Comparison of ENCODE assay signal across 15 mouse cellular contexts in genomic region chr8:24215510-24216138, GRCm38 (mm10).
A peak's percentile ranks its signal among the peaks of the same experiment; 100 is the strongest.
DNase-seq lines count a peak whose midpoint lies in the region; ATAC-seq and TF ChIP-seq lines count a peak whose summit lies in the region.
"Had no signal": no experiment of that assay in that cellular context is flagged by ENCODE, and none has a peak within 500 bp of the region (broad histone marks: within the 10 kb centered on the region; RNA-seq: fewer than 3 reads in every experiment).

No protein-coding gene starts in this region.

- H3K4me2 ChIP-seq in heart, embryonic 12.5 days = peak overlapping the region; percentile 38
- no peak overlapping the region for H3K4me2 ChIP-seq in midbrain, postnatal 0 days (ENCODE audit: low read depth, low read length, poor library complexity, severe bottlenecking)
- H3K4me2 ChIP-seq in midbrain, embryonic 15.5 days = no peak overlapping the region
- H3K4me2 ChIP-seq: embryonic facial prominence, embryonic 12.5 days had no signal

- H3K9me3 ChIP-seq in heart, embryonic 12.5 days (replicated peaks) = no peaks in the 10 kb centered on the region
- no peaks in the 10 kb centered on the region for H3K9me3 ChIP-seq in midbrain, postnatal 0 days (ENCODE audit: low read length)
- H3K9me3 ChIP-seq in midbrain, embryonic 15.5 days = no peaks in the 10 kb centered on the region
- H3K9me3 ChIP-seq: embryonic facial prominence, embryonic 12.5 days had no signal

- no peak overlapping the region for H3K4me3 ChIP-seq in heart, embryonic 12.5 days
- H3K4me3 ChIP-seq in midbrain, postnatal 0 days (ENCODE audit: low read depth, low read length) = no peak overlapping the region
- no peak overlapping the region for H3K4me3 ChIP-seq in midbrain, embryonic 15.5 days
- no peak overlapping the region for H3K4me3 ChIP-seq in cortical plate, adult 2 months (ENCODE audit: insufficient read depth, low read length)
- H3K4me3 ChIP-seq: embryonic facial prominence, embryonic 12.5 days had no signal

- intact Hi-C loops in heart, postnatal 14 days (cut with DNase I) = no loop called here
- intact Hi-C loops in left cerebral cortex, postnatal 36 days (cut with DNase I) = loop anchor here (10.0 kb wide), 1 partner anchor 301 kb away; no protein-coding TSS in a partner anchor

- 59% methylated on average over 9 of the region's 9 CpGs for WGBS in heart, embryonic 12.5 days
- 76% methylated on average over 9 of the region's 9 CpGs for WGBS in midbrain, postnatal 0 days
- 75% methylated on average over 9 of the region's 9 CpGs for WGBS in midbrain, embryonic 15.5 days

- no peaks in the 10 kb centered on the region for H3K27me3 ChIP-seq in heart, embryonic 12.5 days (replicated peaks)
- H3K27me3 ChIP-seq in midbrain, postnatal 0 days (ENCODE audit: insufficient read depth, low read length) = no peaks in the 10 kb centered on the region
- no peaks in the 10 kb centered on the region for H3K27me3 ChIP-seq in midbrain, embryonic 15.5 days (replicated peaks)
- H3K27me3 ChIP-seq: embryonic facial prominence, embryonic 12.5 days had no signal

- no peak for DNase-seq in heart, postnatal 14 days
- peak; percentile 31 for DNase-seq in midbrain, postnatal 0 days (ENCODE audit: low spot score)
- DNase-seq in thymus, postnatal 10 days (ENCODE audit: low spot score in 2 of 2) = peak; percentile 20 to 24
- no peak for DNase-seq in left cerebral cortex, postnatal 36 days (ENCODE audit: low spot score in 2 of 2)
- DNase-seq: adrenal gland, adult 8-10 months; cerebellum, postnatal 14 days; kidney, postnatal 36 days; liver; right cerebral cortex, postnatal 4 days had no signal

- no peak for TF ChIP-seq POLR2A in cortical plate, adult 2 months (IDR thresholded peaks at IDR 0.05; ENCODE audit: extremely low read depth, insufficient read depth, low read length)

- H3K4me1 ChIP-seq in heart, embryonic 12.5 days (replicated peaks) = peaks cover 13% of the 10 kb centered on the region; the same call in 1 of the 2 replicates
- H3K4me1 ChIP-seq in midbrain, postnatal 0 days (ENCODE audit: insufficient read depth, low read length) = no peaks in the 10 kb centered on the region
- H3K4me1 ChIP-seq in midbrain, embryonic 15.5 days = no peaks in the 10 kb centered on the region
- H3K4me1 ChIP-seq in cortical plate, adult 2 months (ENCODE audit: control insufficient read depth, insufficient read depth, low read length) = peaks cover 16% of the 10 kb centered on the region
- H3K4me1 ChIP-seq: embryonic facial prominence, embryonic 12.5 days had no signal

- H3K36me3 ChIP-seq in heart, embryonic 12.5 days = no peaks in the 10 kb centered on the region
- H3K36me3 ChIP-seq in midbrain, postnatal 0 days (ENCODE audit: insufficient read depth, low read length) = no peaks in the 10 kb centered on the region
- no peaks in the 10 kb centered on the region for H3K36me3 ChIP-seq in midbrain, embryonic 15.5 days (replicated peaks)
- H3K36me3 ChIP-seq: embryonic facial prominence, embryonic 12.5 days had no signal

- no peak overlapping the region for H3K9ac ChIP-seq in heart, embryonic 12.5 days
- no peak overlapping the region for H3K9ac ChIP-seq in midbrain, postnatal 0 days (replicated peaks; ENCODE audit: low read length, poor library complexity, severe bottlenecking)
- no peak overlapping the region for H3K9ac ChIP-seq in midbrain, embryonic 15.5 days
- H3K9ac ChIP-seq: embryonic facial prominence, embryonic 12.5 days had no signal

- no peak for ATAC-seq in heart, embryonic 12.5 days (ENCODE audit: insufficient number of reproducible peaks, low FRiP score)
- no peak for ATAC-seq in midbrain, postnatal 0 days (ENCODE audit: low FRiP score)
- ATAC-seq in midbrain, embryonic 15.5 days (replicated peaks) = no peak
- ATAC-seq: intestine, embryonic 16.5 days; lung, postnatal 0 days had no signal

- H3K27ac ChIP-seq in heart, embryonic 12.5 days (ENCODE audit: poor library complexity, severe bottlenecking) = peak overlapping the region; percentile 58
- H3K27ac ChIP-seq in midbrain, postnatal 0 days (ENCODE audit: low read depth, low read length) = no peak overlapping the region
- H3K27ac ChIP-seq in midbrain, embryonic 15.5 days = no peak overlapping the region
- H3K27ac ChIP-seq in cortical plate, adult 2 months (ENCODE audit: insufficient read depth, low read length) = peak overlapping the region; percentile 64; the same call in 1 of the 2 replicates
- H3K27ac ChIP-seq: embryonic facial prominence, embryonic 12.5 days had no signal

- TF ChIP-seq CTCF in midbrain, postnatal 0 days (IDR thresholded peaks at IDR 0.05) = no peak
- TF ChIP-seq CTCF in cortical plate, adult 2 months (IDR thresholded peaks at IDR 0.05; ENCODE audit: extremely low read depth, insufficient read depth, low read length) = no peak

Comparison
In these comparisons a context has a peak if more than half of its experiments do, and no peak if none do; other contexts are left out.
1. H3K27ac ChIP-seq: peak in heart, embryonic 12.5 days (single experiment) and cortical plate, adult 2 months (single experiment); none in midbrain, postnatal 0 days (single experiment) and midbrain, embryonic 15.5 days (single experiment).
2. DNase-seq: peak in midbrain, postnatal 0 days (single experiment) and thymus, postnatal 10 days (2 of 2); none in heart, postnatal 14 days (0 of 2) and left cerebral cortex, postnatal 36 days (0 of 2).